Mouse (Mus musculus) cerebellum, postnatal 36 days (tissue): ENCODE data around the gene Slc2a1.

Experiments
- DNase-seq, 2 experiments: peaks; one replicate each; pipeline ENCODE4 v3.0.0; 2021 to 2022; ENCODE audit warnings: mixed read lengths in 2 of 2

Slc2a1 gene

GRCm38 (mm10) chr4:119180133-119180707 is 71.7 kb downstream of the Slc2a1 start:
- DNase-seq, result no peak

GRCm38 (mm10) chr4:119181456-119181855 is 72.9 kb downstream of the Slc2a1 start:
- DNase-seq, result no peak

- DNase-seq, result no peak
Observed at GRCm38 (mm10) chr4:119183525-119183924, 75.0 kb downstream of the Slc2a1 start.

GRCm38 (mm10) chr4:119185771-119186170 is 77.3 kb downstream of the Slc2a1 start:
- DNase-seq, result no peak
